Mouse (Mus musculus): Measurements from ENCODE around the gene Acap1.
"Not testable (repeated sequence)": the region's sequence is repeated elsewhere in the genome, so short reads cannot be mapped to it uniquely, and the experiment has no call there.

The Acap1 gene

GRCm38 (mm10) chr11:69895291-69895690, at the start of gene Acap1:
Gene Acap1, minus strand, starts transcription at chr11:69895539.
- no peak for DNase-seq

DNA sequence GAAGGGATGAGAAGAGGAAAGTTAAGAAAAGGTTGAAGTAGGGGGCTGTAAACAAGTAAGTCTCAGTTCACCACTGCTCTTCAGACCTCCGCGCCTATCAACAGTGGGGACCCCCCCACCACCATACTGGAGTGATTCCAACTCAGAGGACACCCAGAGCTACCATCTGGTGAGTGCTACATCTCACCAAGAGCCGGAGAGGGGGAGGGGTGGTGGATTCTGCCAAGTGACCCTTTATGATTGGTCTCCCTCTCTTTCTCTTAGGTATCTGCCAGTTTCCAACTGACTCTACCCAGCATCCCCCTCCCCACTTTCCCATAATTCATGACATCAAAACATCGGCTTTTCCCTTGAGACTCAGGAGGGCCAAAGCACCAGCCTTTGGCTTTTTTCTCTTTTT, 45.6 kb upstream of the Acap1 start:
- no peak for DNase-seq

DNA sequence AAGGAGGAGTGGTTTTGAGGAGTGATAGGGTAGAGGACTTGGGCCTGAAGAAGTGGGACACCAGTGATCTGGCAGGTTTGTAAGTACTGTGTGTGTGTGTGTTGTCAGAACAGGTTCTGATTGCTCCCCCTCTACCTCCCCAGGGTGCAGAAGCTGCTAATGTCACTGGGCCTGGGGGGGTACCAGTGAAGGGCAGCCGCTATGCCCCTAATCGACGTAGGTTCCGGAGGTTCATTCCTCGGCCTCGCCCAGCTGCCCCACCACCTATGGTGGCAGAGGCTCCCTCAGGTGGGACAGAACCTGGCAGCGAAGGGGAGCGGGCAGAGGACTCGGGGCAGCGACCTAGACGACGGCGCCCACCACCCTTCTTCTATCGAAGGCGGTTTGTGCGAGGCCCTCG, 44.4 kb upstream of the Acap1 start:
- DNase-seq, result no peak

DNA sequence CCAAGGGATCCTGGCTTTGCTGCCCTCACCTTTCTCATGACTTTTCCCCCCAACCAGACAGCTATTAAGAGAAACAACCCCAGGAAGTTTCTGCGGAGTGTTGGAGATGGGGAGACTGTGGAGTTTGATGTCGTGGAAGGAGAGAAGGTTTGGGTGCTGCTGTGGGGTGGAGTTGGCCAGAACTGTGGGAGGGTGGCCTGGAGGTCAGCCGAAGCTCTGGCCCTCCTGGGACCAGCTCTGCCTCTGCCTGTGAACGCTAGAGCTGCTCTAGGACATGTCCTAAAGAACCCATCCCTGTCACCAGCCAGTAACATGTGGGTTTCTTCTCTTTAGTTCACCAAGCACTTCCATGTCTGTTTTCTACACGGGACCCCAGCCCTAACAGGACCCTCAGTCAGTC, 43.8 kb upstream of the Acap1 start:
- DNase-seq, result no peak

DNA sequence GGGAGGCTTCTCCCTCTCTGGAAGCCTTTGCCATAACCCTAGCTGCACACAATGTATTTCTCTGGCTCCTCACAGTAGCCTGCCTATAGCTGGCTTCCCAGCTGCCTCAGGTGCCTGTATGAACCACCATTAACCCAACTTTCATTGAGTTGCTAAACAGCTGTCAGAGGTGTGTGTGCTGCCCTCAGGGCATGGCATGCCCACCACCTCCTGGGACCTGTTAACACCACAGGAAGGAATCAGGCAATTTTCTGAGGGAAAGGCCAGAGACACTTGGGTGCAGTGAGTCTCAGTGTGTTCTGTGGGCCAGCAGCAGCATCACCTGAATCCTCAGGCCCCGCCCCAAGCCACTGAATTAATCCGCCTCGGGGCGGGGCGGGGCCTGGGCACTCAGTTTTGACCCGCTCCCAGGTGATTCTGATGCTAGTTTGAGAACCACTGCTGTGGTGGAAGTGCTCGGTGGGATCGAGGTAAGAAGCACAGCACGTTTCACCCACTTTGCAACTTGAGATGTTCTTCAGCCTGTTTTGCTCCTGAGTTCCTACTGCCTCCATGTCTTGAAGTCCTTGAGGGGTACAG, 43.2 kb upstream of the Acap1 start:
- peak in 1 of 2 experiments; percentile 62 for DNase-seq

- no peak for DNase-seq
These were observed 42.5 kb upstream of the Acap1 start for GRCm38 (mm10) chr11:69937834-69938233.

- DNase-seq, result peak; percentile 46 to 49
These were observed 42.0 kb upstream of the Acap1 start for GRCm38 (mm10) chr11:69937385-69937784.

DNA sequence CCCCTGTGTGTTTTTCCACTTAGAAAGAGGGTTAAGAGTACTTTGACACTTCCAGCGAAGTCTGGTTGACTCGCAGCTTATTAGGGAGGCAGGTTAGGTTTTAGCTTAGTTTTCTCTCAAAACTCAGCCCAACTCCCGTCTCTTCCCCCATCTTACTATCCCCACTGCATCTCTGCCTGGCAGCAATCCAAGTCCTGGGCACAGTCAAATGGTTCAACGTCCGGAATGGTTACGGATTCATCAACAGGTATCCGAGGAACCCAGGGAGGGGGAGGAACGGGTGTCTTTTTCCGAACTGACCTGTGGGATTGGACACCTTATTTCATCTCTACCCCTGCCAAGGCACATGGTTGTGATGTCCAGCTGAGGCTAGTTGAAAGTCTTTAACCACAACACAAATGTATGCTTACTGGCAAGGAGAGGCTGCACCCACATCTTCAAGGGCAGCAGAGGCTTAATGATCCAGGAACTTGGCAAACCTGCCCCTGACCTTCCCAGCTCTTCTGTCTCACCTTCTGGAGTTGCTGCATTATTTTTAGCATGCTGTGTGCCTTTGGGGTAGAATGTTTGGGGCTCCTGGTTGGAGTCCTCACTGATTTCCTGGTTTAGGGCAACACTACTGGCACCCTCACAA, 41.5 kb upstream of the Acap1 start:
- DNase-seq, result peak; percentile 60 to 62

DNA sequence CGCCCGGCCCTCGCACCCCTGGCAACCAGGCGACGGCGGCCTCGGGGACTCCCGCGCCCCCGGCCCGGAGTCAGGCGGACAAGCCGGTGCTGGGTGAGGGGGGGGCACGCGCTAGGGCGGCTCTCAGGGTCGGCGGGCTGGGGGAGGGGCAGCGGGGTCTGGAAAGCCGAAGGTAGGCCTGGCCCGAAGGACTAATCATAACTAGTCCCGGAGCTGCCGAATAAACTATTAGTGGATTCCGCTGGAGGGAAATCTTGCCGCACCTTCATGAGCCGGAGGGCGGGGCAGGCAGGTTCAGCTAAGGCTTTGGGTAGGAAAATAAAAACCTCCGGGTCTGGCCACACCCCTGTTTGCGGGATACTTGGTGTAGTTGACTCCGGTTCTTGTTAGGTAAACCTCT, 40.8 kb upstream of the Acap1 start:
- peak in 1 of 2 experiments; percentile 60 for DNase-seq

DNA sequence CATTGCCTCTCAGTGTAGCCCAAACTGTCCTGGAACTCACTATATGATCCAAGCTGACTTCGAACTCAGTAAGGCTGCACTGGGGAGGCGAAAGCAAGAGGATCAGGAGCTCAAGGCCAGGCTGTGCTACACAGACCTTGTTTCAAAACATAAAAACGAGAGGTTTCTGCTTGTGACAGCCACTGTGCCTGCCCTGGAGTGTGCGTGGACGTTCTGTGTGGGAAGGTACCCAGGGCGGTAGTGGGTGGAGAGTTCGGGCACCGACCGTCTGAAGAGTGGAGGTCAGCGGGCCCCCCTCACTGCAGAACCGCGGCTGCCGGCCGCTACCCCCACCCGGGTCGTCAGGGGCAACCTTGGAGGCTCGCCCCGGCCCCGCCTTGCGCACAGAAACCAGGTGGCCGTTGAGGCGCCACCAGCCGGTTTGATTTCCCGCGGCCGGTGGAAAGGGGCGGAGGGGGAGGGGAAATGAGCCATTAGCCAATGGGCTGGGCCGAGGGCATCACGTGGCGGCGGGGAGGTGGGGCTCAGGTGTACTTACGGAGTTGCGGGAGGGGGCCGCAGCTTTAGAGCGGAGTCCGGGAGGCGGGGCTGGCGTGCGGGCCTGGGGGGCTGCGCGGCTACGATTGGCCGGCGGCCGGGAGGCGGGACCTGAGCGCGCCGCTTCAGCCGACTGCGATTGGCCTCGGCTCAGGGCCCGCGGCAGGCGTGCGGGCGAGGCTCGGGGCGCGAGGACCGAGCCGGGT, 40.0 kb upstream of the Acap1 start, which contains the start of gene Ybx2:
Gene Ybx2, plus strand, starts transcription at position 660 of the 743 bp plus-strand sequence.
- DNase-seq, result peak; percentile 94 to 95

- DNase-seq, result no peak
These were observed 39.3 kb upstream of the Acap1 start for GRCm38 (mm10) chr11:69934681-69935080.

GRCm38 (mm10) chr11:69934169-69934568, 38.8 kb upstream of the Acap1 start:
- DNase-seq, result peak; percentile 87 to 98

DNA sequence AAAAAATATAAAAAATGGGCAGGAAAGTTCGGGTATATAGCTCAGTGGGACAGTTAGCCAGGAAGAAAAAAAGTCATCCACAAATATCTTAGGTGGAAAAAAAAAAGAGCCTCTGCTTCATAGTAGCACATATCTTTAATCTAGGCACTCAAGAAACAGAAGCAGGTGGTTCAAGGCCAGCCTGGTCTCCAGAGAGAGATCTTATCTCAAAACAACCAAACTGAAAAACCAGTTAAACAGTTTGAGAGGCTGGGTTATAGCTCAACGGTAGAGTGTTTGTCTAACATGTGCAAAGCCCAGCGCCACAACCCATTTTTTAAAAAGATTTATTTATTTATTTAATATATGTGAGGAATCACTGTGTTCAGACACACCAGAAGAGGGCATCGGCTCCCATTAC, 37.7 kb upstream of the Acap1 start:
- DNase-seq, result no peak

- peak in 1 of 2 experiments; percentile 52 for DNase-seq
These were observed 36.9 kb upstream of the Acap1 start for GRCm38 (mm10) chr11:69932254-69932653.

DNA sequence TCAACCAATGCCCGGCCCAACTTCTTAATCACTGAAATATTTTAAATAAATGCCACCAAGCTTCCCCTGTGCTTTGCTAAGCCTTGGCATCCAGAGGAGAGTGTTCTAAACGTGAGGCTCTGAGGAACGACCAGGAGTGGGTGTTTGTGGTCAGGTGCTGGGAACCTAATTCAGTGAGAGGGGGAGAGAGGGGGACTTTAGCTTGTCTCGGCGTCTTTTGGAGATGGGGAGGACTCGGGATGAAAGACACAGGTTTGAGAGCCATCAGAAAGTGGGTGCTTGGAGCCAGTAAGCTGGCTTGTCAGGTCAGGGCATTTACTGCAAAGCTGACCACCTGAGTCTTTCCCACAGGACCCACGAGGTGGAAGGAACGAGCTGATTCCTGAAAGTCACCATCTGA, 36.4 kb upstream of the Acap1 start:
- no peak for DNase-seq

DNA sequence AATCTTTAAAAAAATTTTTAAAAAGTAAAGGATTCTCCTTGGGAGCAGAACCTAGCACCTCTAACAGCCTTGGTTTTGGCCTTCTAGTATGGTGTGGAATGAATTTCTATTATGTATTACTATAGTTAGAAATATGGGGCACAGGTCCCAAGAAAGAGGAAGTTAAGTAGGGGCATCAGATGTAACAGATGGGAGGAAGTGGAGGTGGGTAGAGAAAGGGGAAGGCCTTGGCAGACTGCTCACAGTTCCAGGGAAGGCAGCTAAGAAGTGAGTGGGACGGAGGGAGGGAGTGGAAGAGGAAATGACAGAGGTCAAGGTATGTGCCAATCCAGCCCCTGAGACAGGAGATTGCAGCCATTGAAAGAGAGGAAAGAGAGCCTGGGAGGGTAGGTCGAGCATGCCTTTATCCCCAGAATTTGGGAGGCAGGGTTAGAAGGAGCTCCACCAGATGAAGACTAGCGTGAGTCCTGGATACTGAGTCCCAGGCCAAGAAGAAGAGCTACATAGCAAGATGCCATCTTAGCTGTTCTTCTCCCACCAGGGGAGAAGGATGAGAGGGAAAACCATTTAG, 35.7 kb upstream of the Acap1 start:
- DNase-seq, result no peak

DNA sequence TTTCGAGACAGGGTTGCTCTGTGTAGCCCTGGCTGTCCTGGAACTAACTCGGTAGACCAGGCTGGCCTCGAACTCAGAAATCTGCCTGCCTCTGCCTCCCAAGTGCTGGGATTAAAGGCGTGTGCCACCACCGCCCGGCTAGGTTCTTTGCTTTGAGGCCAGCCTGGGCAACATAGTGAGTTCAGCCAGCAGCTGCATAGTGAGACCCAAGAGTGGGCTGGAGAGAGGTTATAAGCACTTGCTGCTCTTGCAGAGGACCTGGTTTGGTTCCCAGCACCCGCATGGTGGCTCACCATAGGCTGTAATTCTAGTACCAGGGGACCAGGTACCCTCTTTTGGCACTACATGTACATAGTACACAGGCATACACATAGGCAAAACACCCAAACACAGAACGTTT, 34.8 kb upstream of the Acap1 start:
- not testable (repeated sequence) for DNase-seq

GRCm38 (mm10) chr11:69929712-69930111, 34.4 kb upstream of the Acap1 start:
- DNase-seq, result no peak

GRCm38 (mm10) chr11:69927501-69927900, 32.2 kb upstream of the Acap1 start:
- DNase-seq, result no peak

DNA sequence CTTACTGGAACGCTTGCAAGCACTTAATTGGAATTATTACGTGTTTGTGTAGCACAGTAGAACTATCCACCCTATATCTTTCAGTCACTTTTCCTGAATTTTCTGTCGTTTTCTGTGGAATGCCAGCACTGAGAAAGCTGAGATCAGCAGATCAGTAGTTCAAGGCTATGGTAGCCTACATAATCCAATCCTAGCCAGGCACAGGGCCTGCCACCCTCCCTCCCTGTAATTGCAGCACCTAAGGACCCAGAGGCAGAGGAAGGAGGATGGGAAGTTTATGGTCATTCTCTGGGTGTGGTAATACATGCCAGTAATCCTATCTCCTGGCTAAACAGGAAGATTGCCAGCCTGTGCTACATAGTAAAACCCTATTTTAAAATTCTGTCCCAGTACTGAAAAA, 27.5 kb upstream of the Acap1 start:
- no peak for DNase-seq

- DNase-seq, result no peak
These were observed 26.8 kb upstream of the Acap1 start for GRCm38 (mm10) chr11:69922012-69922756.

DNA sequence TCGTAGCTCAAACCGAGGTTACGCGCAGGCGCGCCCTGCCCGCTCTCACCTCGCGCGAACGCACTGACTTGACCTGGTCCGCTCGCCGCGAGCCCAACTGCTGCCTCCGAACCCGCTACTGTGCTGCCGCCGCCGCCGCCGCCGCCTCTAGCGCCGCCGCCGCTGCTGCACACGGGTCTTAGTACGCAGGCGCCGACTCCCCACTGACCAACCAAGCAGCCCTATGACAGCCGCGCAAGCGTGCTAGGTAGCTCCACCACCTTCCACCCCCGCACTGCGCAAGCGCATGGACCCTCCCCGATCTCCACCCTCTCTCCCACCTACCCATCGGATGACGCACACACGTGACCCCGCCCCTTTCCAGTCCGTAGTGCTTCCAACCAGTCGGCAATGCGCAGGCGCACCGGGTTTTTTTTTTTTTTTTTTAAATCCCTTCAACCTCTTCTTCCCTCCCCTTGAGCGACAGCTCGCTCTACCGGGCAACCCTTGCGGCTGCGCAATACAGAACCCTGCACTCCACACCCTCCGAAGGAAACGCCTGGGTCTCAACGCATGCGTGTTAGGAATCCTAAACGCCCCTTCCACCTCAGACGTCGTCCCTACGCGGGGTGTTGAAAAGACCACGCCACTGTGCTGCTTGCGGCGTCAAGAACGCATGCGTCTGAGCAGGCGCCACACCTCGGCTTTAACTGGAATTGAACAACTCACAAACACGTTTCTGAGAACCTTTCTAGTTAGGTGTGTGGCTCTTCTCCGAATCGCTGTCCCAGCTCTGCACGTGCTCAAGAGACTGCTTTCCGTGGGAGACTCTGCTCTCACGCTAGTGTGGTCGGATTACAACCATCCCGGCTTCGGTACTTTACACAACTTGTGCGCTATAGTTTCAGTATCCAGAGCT, 26.0 kb upstream of the Acap1 start, which contains the start of gene Eif5a:
Gene Eif5a, minus strand, starts transcription at position 845 of the 898 bp plus-strand sequence.
- DNase-seq, result peak; percentile 100
